In genomic region chr8:4403960-4404879, GRCm38 (mm10) we compare ENCODE assay signal across 8 mouse cellular contexts.
DNase-seq lines count a peak whose midpoint lies in the region; ATAC-seq and TF ChIP-seq lines count a peak whose summit lies in the region.

No protein-coding gene starts in this region.

- DNase-seq in kidney, adult 2 months, result peak; percentile 16
- DNase-seq in kidney, adult 8-10 months, result no peak
- peak; percentile 33 for DNase-seq in hindbrain, embryonic 10.5 days (ENCODE audit: low spot score)
- no peak for DNase-seq in liver, embryonic 14.5 days (ENCODE audit: low read depth in 3 of 3, low spot score in 3 of 3)
- DNase-seq in cerebellum, adult 9-11 months, result no peak
- DNase-seq in frontal cortex, postnatal 14 days (ENCODE audit: low spot score in 2 of 2), result no peak

- H3K27me3 ChIP-seq in kidney, adult 2 months (replicated peaks; ENCODE audit: control insufficient read depth, insufficient read depth, low read length), result no peaks in the 10 kb centered on the region
- 0 out of 2 replicates have a peak, but pooled peaks cover 3% of the 10 kb centered on the region for H3K27me3 ChIP-seq in embryonic facial prominence, embryonic 13.5 days
- no peaks in the 10 kb centered on the region for H3K27me3 ChIP-seq in hindbrain, embryonic 10.5 days (ENCODE audit: insufficient read depth, poor library complexity, severe bottlenecking)
- H3K27me3 ChIP-seq in liver, embryonic 14.5 days (ENCODE audit: control insufficient read depth, insufficient read depth, low read length), result no peaks in the 10 kb centered on the region
- H3K27me3 ChIP-seq in neural tube, embryonic 15.5 days (replicated peaks), result no peaks in the 10 kb centered on the region

- peak overlapping the region; percentile 61 for H3K9ac ChIP-seq in embryonic facial prominence, embryonic 13.5 days
- no peak overlapping the region for H3K9ac ChIP-seq in liver, embryonic 14.5 days (replicated peaks)
- H3K9ac ChIP-seq in neural tube, embryonic 15.5 days (replicated peaks), result no peak overlapping the region

- no peak for TF ChIP-seq CTCF in kidney, adult 2 months (conservative IDR thresholded peaks at IDR 0.05; ENCODE audit: insufficient read depth, insufficient read length, low read depth, low read length)
- TF ChIP-seq CTCF in liver, embryonic 14.5 days (IDR thresholded peaks at IDR 0.05; ENCODE audit: low read depth), result no peak

- H3K36me3 ChIP-seq in kidney, adult 2 months (ENCODE audit: control insufficient read depth, insufficient read depth, low read length), result no peaks in the 10 kb centered on the region
- no peaks in the 10 kb centered on the region for H3K36me3 ChIP-seq in embryonic facial prominence, embryonic 13.5 days
- no peaks in the 10 kb centered on the region for H3K36me3 ChIP-seq in hindbrain, embryonic 10.5 days
- H3K36me3 ChIP-seq in liver, embryonic 14.5 days (replicated peaks; ENCODE audit: control insufficient read depth, insufficient read depth, low read depth), result no peaks in the 10 kb centered on the region
- H3K36me3 ChIP-seq in neural tube, embryonic 15.5 days, result no peaks in the 10 kb centered on the region

- TF ChIP-seq EP300 in liver, embryonic 14.5 days (IDR thresholded peaks at IDR 0.05; ENCODE audit: low read depth), result no peak

- WGBS in kidney, adult 2 months, result 27% methylated on average over 19 of the region's 19 CpGs
- WGBS in embryonic facial prominence, embryonic 13.5 days, result 54% methylated on average over 19 of the region's 19 CpGs
- whole genome bisulfite sequencing in hindbrain, embryonic 10.5 days, result 56% methylated on average over 19 of the region's 19 CpGs
- WGBS in liver, embryonic 14.5 days (ENCODE audit: insufficient replicate concordance), result 39% methylated on average over 19 of the region's 19 CpGs
- WGBS in neural tube, embryonic 15.5 days, result 61% methylated on average over 19 of the region's 19 CpGs

- no peaks in the 10 kb centered on the region for H3K9me3 ChIP-seq in embryonic facial prominence, embryonic 13.5 days
- 0 out of 2 replicates have a peak, but pooled peaks cover 3% of the 10 kb centered on the region for H3K9me3 ChIP-seq in hindbrain, embryonic 10.5 days
- no peaks in the 10 kb centered on the region for H3K9me3 ChIP-seq in liver, embryonic 14.5 days (ENCODE audit: control insufficient read depth, low read length)
- H3K9me3 ChIP-seq in neural tube, embryonic 15.5 days (replicated peaks), result no peaks in the 10 kb centered on the region

- H3K27ac ChIP-seq in kidney, adult 2 months (ENCODE audit: insufficient read depth, low read depth, low read length), result no peak overlapping the region
- no peak overlapping the region for H3K27ac ChIP-seq in embryonic facial prominence, embryonic 13.5 days
- peak overlapping the region; percentile 65 for H3K27ac ChIP-seq in hindbrain, embryonic 10.5 days
- no peak overlapping the region for H3K27ac ChIP-seq in liver, embryonic 14.5 days
- H3K27ac ChIP-seq in neural tube, embryonic 15.5 days (replicated peaks), result no peak overlapping the region

- no peaks in the 10 kb centered on the region for H3K4me1 ChIP-seq in kidney, adult 2 months (ENCODE audit: control insufficient read depth, insufficient read depth, low read length)
- 0 out of 2 replicates have a peak, but pooled peaks cover 3% of the 10 kb centered on the region for H3K4me1 ChIP-seq in embryonic facial prominence, embryonic 13.5 days
- peaks cover 5% of the 10 kb centered on the region; the same call in 1 of the 2 replicates for H3K4me1 ChIP-seq in hindbrain, embryonic 10.5 days (replicated peaks)
- H3K4me1 ChIP-seq in liver, embryonic 14.5 days (replicated peaks; ENCODE audit: control insufficient read depth in 2 of 2, insufficient read depth in 2 of 2, low read length in 1 of 2), result no peaks in the 10 kb centered on the region; a peak in 1 of 4 replicates
- H3K4me1 ChIP-seq in neural tube, embryonic 15.5 days, result peaks cover 6% of the 10 kb centered on the region; the same call in 1 of the 2 replicates

- peak overlapping the region; percentile 62 for H3K4me2 ChIP-seq in embryonic facial prominence, embryonic 13.5 days
- peak overlapping the region; percentile 4; the same call in 1 of the 2 replicates for H3K4me2 ChIP-seq in liver, embryonic 14.5 days (ENCODE audit: low read depth)
- peak overlapping the region; percentile 57 for H3K4me2 ChIP-seq in neural tube, embryonic 15.5 days

- TF ChIP-seq POLR2A in kidney, adult 2 months (IDR thresholded peaks at IDR 0.05; ENCODE audit: low read depth, low read length), result no peak

- peak overlapping the region; percentile 42 for H3K4me3 ChIP-seq in kidney, adult 2 months (ENCODE audit: insufficient read depth, low read depth, low read length)
- peak overlapping the region; percentile 40 for H3K4me3 ChIP-seq in embryonic facial prominence, embryonic 13.5 days
- peak overlapping the region; percentile 49 for H3K4me3 ChIP-seq in hindbrain, embryonic 10.5 days
- peak overlapping the region in 1 of 2 experiments; percentile 15; a peak in 1 of 4 replicates for H3K4me3 ChIP-seq in liver, embryonic 14.5 days (ENCODE audit: insufficient read depth in 1 of 2, low read depth in 2 of 2, low read length in 2 of 2)
- H3K4me3 ChIP-seq in neural tube, embryonic 15.5 days (replicated peaks), result peak overlapping the region; percentile 29

- no peak for ATAC-seq in embryonic facial prominence, embryonic 13.5 days (ENCODE audit: insufficient number of reproducible peaks, insufficient read depth, low FRiP score, low TSS enrichment, low read depth)
- no peak for ATAC-seq in liver, embryonic 14.5 days (ENCODE audit: insufficient read depth)
- peak; percentile 35; the same call in 1 of the 2 replicates for ATAC-seq in neural tube, embryonic 15.5 days (ENCODE audit: low FRiP score)

Comparison
In these comparisons a context has a peak if more than half of its experiments do, and no peak if none do; other contexts are left out.
1. DNase-seq: peak in kidney, adult 2 months (single experiment) and hindbrain, embryonic 10.5 days (single experiment); none in kidney, adult 8-10 months (0 of 2), liver, embryonic 14.5 days (0 of 3), cerebellum, adult 9-11 months (single experiment) and frontal cortex, postnatal 14 days (0 of 2).
2. H3K4me2 ChIP-seq: peak in every context shown above with its lines; median percentile 62 in embryonic facial prominence, embryonic 13.5 days; 57 in neural tube, embryonic 15.5 days; 4 in liver, embryonic 14.5 days.